Mouse (Mus musculus) MEL (cell line): ENCODE data around the gene Cdkn2aipnl. TPM values are rescaled to one million over a fixed set of nuclear protein-coding genes. Genes with fewer than 3 reads are reported as not detected.

Experiments
- DNase-seq: peaks from one replicate; pipeline ENCODE4 v3.0.0; 2011; ENCODE audit warnings: low read depth, low spot score
- H3K27ac ChIP-seq: 2 replicates; pipeline ENCODE4 v1.5.1; 2012; ENCODE audit warnings: low read depth, mild to moderate bottlenecking, control low read depth, low read length, moderate library complexity; ENCODE audit not compliant: control insufficient read depth
- H3K27me3 ChIP-seq, 2 experiments: fragments of 150-350 bp in 1 of 2; sonication (generic) in 1 of 2; 2 replicates each; pipeline ENCODE4 v1.6.1; 2012; ENCODE audit warnings: low read length in 2 of 2, mild to moderate bottlenecking in 2 of 2, improper control_type of control experiment in 1 of 2, moderate library complexity in 1 of 2; ENCODE audit not compliant: insufficient read depth in 2 of 2, control insufficient read depth in 1 of 2
- H3K36me3 ChIP-seq, 2 experiments: 2 replicates each; pipeline ENCODE4 v1.6.1; 2012 to 2014; ENCODE audit warnings: low read length in 2 of 2, improper control_type of control experiment in 1 of 2, inconsistent platforms in 1 of 2, mild to moderate bottlenecking in 1 of 2; ENCODE audit not compliant: insufficient read depth in 2 of 2, control insufficient read depth in 1 of 2
- H3K4me1 ChIP-seq, 2 experiments: fragments of 150-350 bp in 1 of 2; sonication (generic) in 1 of 2; 2 replicates each; pipeline ENCODE4 v1.6.1; 2012; ENCODE audit warnings: low read length in 2 of 2, improper control_type of control experiment in 1 of 2, mild to moderate bottlenecking in 1 of 2; ENCODE audit not compliant: insufficient read depth in 2 of 2, control insufficient read depth in 1 of 2
- H3K4me3 ChIP-seq, 2 experiments: fragments of 150-350 bp in 1 of 2; sonication (generic) in 1 of 2; 2 replicates each; pipeline ENCODE4 v1.5.1; 2012; ENCODE audit warnings: low read depth in 2 of 2, low read length in 2 of 2, mild to moderate bottlenecking in 2 of 2, moderate library complexity in 2 of 2, control low read depth in 1 of 2, improper control_type of control experiment in 1 of 2; ENCODE audit not compliant: control insufficient read depth in 1 of 2, insufficient read depth in 1 of 2
- H3K79me2 ChIP-seq: 2 replicates; pipeline ENCODE4 v1.6.1; 2012; ENCODE audit warnings: mild to moderate bottlenecking, low read length, moderate library complexity; ENCODE audit not compliant: control insufficient read depth, poor library complexity, insufficient read depth
- H3K9ac ChIP-seq: 2 replicates; pipeline ENCODE4 v1.6.1; 2012; ENCODE audit warnings: low read depth, mild to moderate bottlenecking, control low read depth, low read length, moderate library complexity; ENCODE audit not compliant: control insufficient read depth, poor library complexity, severe bottlenecking
- H3K9me3 ChIP-seq: fragments of 150-350 bp; sonication (generic); replicated peaks from 2 replicates; pipeline ENCODE4 v1.6.1; 2012; ENCODE audit warnings: mild to moderate bottlenecking, low read length, improper control_type of control experiment, moderate library complexity; ENCODE audit not compliant: insufficient read depth
- BHLHE40 ChIP-seq: IDR thresholded peaks from 2 replicates; pipeline ENCODE4 v1.6.1; 2012; ENCODE audit warnings: low read depth, mild to moderate bottlenecking, inconsistent platforms, low read length, improper control_type of control experiment, borderline replicate concordance
- CHD1 ChIP-seq: IDR thresholded peaks from 2 replicates; pipeline ENCODE4 v1.6.1; 2012; ENCODE audit warnings: low read depth, mild to moderate bottlenecking, inconsistent platforms, low read length, improper control_type of control experiment
- CTCF ChIP-seq, 3 experiments: IDR thresholded peaks in 2 of 3; conservative IDR thresholded peaks in 1 of 3; 2 replicates each; pipeline ENCODE4 v1.5.1; 2011 to 2012; ENCODE audit warnings: low read length in 3 of 3, low read depth in 2 of 3, mild to moderate bottlenecking in 2 of 3, improper control_type of control experiment in 1 of 3, inconsistent platforms in 1 of 3, mixed read lengths in 1 of 3, moderate library complexity in 1 of 3; ENCODE audit not compliant: control insufficient read depth in 1 of 3, insufficient read depth in 1 of 3, poor library complexity in 1 of 3, severe bottlenecking in 1 of 3
- E2F4 ChIP-seq: IDR thresholded peaks from 2 replicates; pipeline ENCODE4 v1.6.1; 2011; ENCODE audit warnings: low read depth, low read length, improper control_type of control experiment, borderline replicate concordance
- ELF1 ChIP-seq: IDR thresholded peaks from 2 replicates; pipeline ENCODE4 v1.6.1; 2014; ENCODE audit warnings: low read depth, mild to moderate bottlenecking, inconsistent platforms, low read length, improper control_type of control experiment, moderate library complexity
- EP300 ChIP-seq, 2 experiments: IDR thresholded peaks; 2 replicates each; pipeline ENCODE4 v1.6.1; 2011; ENCODE audit warnings: improper control_type of control experiment in 2 of 2, low read length in 2 of 2, low read depth in 1 of 2, mild to moderate bottlenecking in 1 of 2
- ETS1 ChIP-seq: IDR thresholded peaks from 2 replicates; pipeline ENCODE4 v1.6.1; 2012; ENCODE audit warnings: low read depth, mild to moderate bottlenecking, inconsistent platforms, low read length, improper control_type of control experiment, moderate library complexity
- GABPA ChIP-seq: IDR thresholded peaks from 2 replicates; pipeline ENCODE4 v1.6.1; 2012; ENCODE audit warnings: low read depth, mild to moderate bottlenecking, inconsistent platforms, low read length, improper control_type of control experiment, moderate library complexity
- HCFC1 ChIP-seq: IDR thresholded peaks from 2 replicates; pipeline ENCODE4 v1.6.1; 2012; ENCODE audit warnings: low read depth, mild to moderate bottlenecking, inconsistent platforms, low read length, improper control_type of control experiment, moderate library complexity
- MAX ChIP-seq: IDR thresholded peaks from 2 replicates; pipeline ENCODE4 v1.6.1; 2011; ENCODE audit warnings: low read length, improper control_type of control experiment
- MAZ ChIP-seq: IDR thresholded peaks from 2 replicates; pipeline ENCODE4 v1.6.1; 2012; ENCODE audit warnings: low read depth, mild to moderate bottlenecking, inconsistent platforms, low read length, improper control_type of control experiment
- MEF2A ChIP-seq: IDR thresholded peaks from 2 replicates; pipeline ENCODE4 v1.6.1; 2014; ENCODE audit warnings: low read depth, mild to moderate bottlenecking, inconsistent platforms, low read length, improper control_type of control experiment; ENCODE audit not compliant: poor library complexity, insufficient replicate concordance, severe bottlenecking; ENCODE audit errors: extremely low read depth
- MYB ChIP-seq: IDR thresholded peaks from 2 replicates; pipeline ENCODE4 v1.6.1; 2011; ENCODE audit warnings: mild to moderate bottlenecking, low read depth, low read length, improper control_type of control experiment
- MYC ChIP-seq: IDR thresholded peaks from 2 replicates; pipeline ENCODE4 v1.6.1; 2011; ENCODE audit warnings: low read depth, mild to moderate bottlenecking, low read length, improper control_type of control experiment, moderate library complexity
- NRF1 ChIP-seq: IDR thresholded peaks from 2 replicates; pipeline ENCODE4 v1.6.1; 2014; ENCODE audit warnings: low read depth, mild to moderate bottlenecking, inconsistent platforms, low read length, improper control_type of control experiment, moderate library complexity; ENCODE audit not compliant: poor library complexity, insufficient read depth, severe bottlenecking
- POLR2A ChIP-seq, 2 experiments: IDR thresholded peaks; 2 replicates each; pipeline ENCODE4 v1.6.1; 2011 to 2012; ENCODE audit warnings: low read length in 2 of 2, mild to moderate bottlenecking in 2 of 2, control low read depth in 1 of 2, improper control_type of control experiment in 1 of 2, low read depth in 1 of 2, moderate library complexity in 1 of 2; ENCODE audit not compliant: control insufficient read depth in 1 of 2, insufficient read depth in 1 of 2, poor library complexity in 1 of 2
- POLR2AphosphoS2 ChIP-seq: IDR thresholded peaks from 2 replicates; pipeline ENCODE4 v1.6.1; 2011; ENCODE audit warnings: low read length, improper control_type of control experiment
- POLR2AphosphoS5 ChIP-seq: IDR thresholded peaks from 2 replicates; pipeline ENCODE4 v1.6.1; 2012; ENCODE audit warnings: low read depth, borderline replicate concordance, mild to moderate bottlenecking, inconsistent platforms, low read length, moderate library complexity, mixed read lengths
- RCOR1 ChIP-seq: IDR thresholded peaks from 2 replicates; pipeline ENCODE4 v1.6.1; 2012; ENCODE audit warnings: low read depth, mild to moderate bottlenecking, inconsistent platforms, low read length, improper control_type of control experiment
- SIN3A ChIP-seq: IDR thresholded peaks from 2 replicates; pipeline ENCODE4 v1.6.1; 2012; ENCODE audit warnings: low read length, improper control_type of control experiment, inconsistent platforms
- SMC3 ChIP-seq: IDR thresholded peaks from 2 replicates; pipeline ENCODE4 v1.6.1; 2011; ENCODE audit warnings: low read depth, low read length, improper control_type of control experiment
- TAL1 ChIP-seq: IDR thresholded peaks from 2 replicates; pipeline ENCODE4 v1.6.1; 2012; ENCODE audit warnings: mild to moderate bottlenecking, inconsistent platforms, low read length, moderate library complexity, mixed read lengths
- TBP ChIP-seq: IDR thresholded peaks from 2 replicates; pipeline ENCODE4 v1.8.0; 2011; ENCODE audit warnings: low read depth, low read length, improper control_type of control experiment
- TCF12 ChIP-seq: IDR thresholded peaks from 2 replicates; pipeline ENCODE4 v1.6.1; 2014; ENCODE audit warnings: low read depth, mild to moderate bottlenecking, inconsistent platforms, low read length, improper control_type of control experiment, moderate library complexity
- UBTF ChIP-seq: IDR thresholded peaks from 2 replicates; pipeline ENCODE4 v1.6.1; 2012; ENCODE audit warnings: low read depth, mild to moderate bottlenecking, inconsistent platforms, low read length, improper control_type of control experiment, moderate library complexity, borderline replicate concordance; ENCODE audit not compliant: insufficient read depth
- ZC3H11A ChIP-seq: IDR thresholded peaks from 2 replicates; pipeline ENCODE4 v1.6.1; 2012; ENCODE audit warnings: low read depth, mild to moderate bottlenecking, inconsistent platforms, low read length, improper control_type of control experiment
- ZKSCAN1 ChIP-seq: IDR thresholded peaks from 2 replicates; pipeline ENCODE4 v1.6.1; 2012; ENCODE audit warnings: low read depth, mild to moderate bottlenecking, inconsistent platforms, low read length, improper control_type of control experiment, moderate library complexity
- polyA plus RNA-seq, 2 experiments: library from polyadenylated mRNA; stranded (reverse) in 1 of 2; unstranded in 1 of 2; fragments of >175 nt in 1 of 2; fragments of >200 nt in 1 of 2; gene quantifications; 2 replicates each; pipeline versions ENCODE4 v1.2.1 to v1.2.4; 2012; ENCODE audit warnings: low replicate concordance in 2 of 2, low read depth in 1 of 2; ENCODE audit not compliant: insufficient read length in 2 of 2, insufficient read depth in 1 of 2, missing spikeins in 1 of 2
- total RNA-seq: library from RNA; depleted of rRNA; stranded (reverse); fragments of 300-350 nt; gene quantifications from 2 replicates; pipeline ENCODE4 v1.2.3, GENCODE M21; 2012

Cdkn2aipnl gene
- total and polyA plus RNA-seq, 3 experiments: 74.5 to 111 TPM; not detected in 1

- Histone ChIP-seq H3K4me3 (peak overlapping the region; percentile 84 to 93), H3K4me1 (peaks cover 0 to 10% of the 10 kb centered on the region in 2 experiments; a peak in 3 of 4 replicates), H3K36me3 (peaks cover 5 to 25% of the 10 kb centered on the region in 2 experiments), H3K27ac (peak overlapping the region; percentile 37), H3K79me2 (peaks cover 24% of the 10 kb centered on the region), H3K27me3 (no peaks in the 10 kb centered on the region), H3K9me3 (no peaks in the 10 kb centered on the region), H3K9ac (peak overlapping the region; percentile 84)
- no peak for DNase-seq
- TF ChIP-seq SMC3: no peak
- TF ChIP-seq MYC: no peak
- TF ChIP-seq UBTF: no peak
- TF ChIP-seq MYB: no peak
- no peak for TF ChIP-seq TBP
- TF ChIP-seq TCF12: no peak
- no peak for TF ChIP-seq POLR2AphosphoS5
- no peak for TF ChIP-seq BHLHE40
- TF ChIP-seq ELF1: no peak
- no peak for TF ChIP-seq GABPA
- TF ChIP-seq MAZ: no peak; the same call in 1 of the 2 replicates
- TF ChIP-seq ZC3H11A: no peak
- no peak for TF ChIP-seq TAL1
- TF ChIP-seq POLR2AphosphoS2: no peak
- TF ChIP-seq NRF1: no peak
- TF ChIP-seq POLR2A (IDR thresholded peaks at IDR 0.05; ENCODE audit: control insufficient read depth in 1 of 2, insufficient read depth in 1 of 2, low read depth in 1 of 2, low read length in 2 of 2, poor library complexity in 1 of 2): no peak
- no peak for TF ChIP-seq RCOR1
- TF ChIP-seq SIN3A: no peak
- TF ChIP-seq CTCF (IDR thresholded peaks at IDR 0.05 in 2 of 3, conservative IDR thresholded peaks at IDR 0.05 in 1 of 3; ENCODE audit: control insufficient read depth in 1 of 3, insufficient read depth in 1 of 3, low read depth in 2 of 3, low read length in 3 of 3, poor library complexity in 1 of 3, severe bottlenecking in 1 of 3): no peak
- TF ChIP-seq, all 39 proteins: peak for 0
These were observed 32.3 kb downstream of the Cdkn2aipnl start for GRCm38 (mm10) chr11:51999611-52000289.

- Histone ChIP-seq H3K4me1 (peaks cover 2 to 10% of the 10 kb centered on the region in 2 experiments; a peak in 3 of 4 replicates), H3K27me3 (no peaks in the 10 kb centered on the region), H3K4me3 (peak within 1 kb of the TSS; percentile 84 to 93), H3K79me2 (peaks cover 24% of the 10 kb centered on the region), H3K27ac (peak within 1 kb of the TSS; percentile 37), H3K9me3 (no peaks in the 10 kb centered on the region), H3K36me3 (peaks cover 3 to 29% of the 10 kb centered on the region in 2 experiments), H3K9ac (peak within 1 kb of the TSS; percentile 84)
- DNase-seq: peak; percentile 100
- TF ChIP-seq ZKSCAN1 (no peak; the same call in 1 of the 2 replicates), RCOR1 (peak; percentile 50), ZC3H11A (no peak), ETS1 (peak; percentile 90), POLR2AphosphoS5 (no peak), EP300 (IDR thresholded peaks at IDR 0.05; ENCODE audit: low read depth in 1 of 2, low read length in 2 of 2) (no peak; a peak in 1 of 4 replicates), POLR2AphosphoS2 (peak; percentile 20; the same call in 1 of the 2 replicates), MAX (peak; percentile 100), CHD1 (peak; percentile 99), SIN3A (peak; percentile 99), ELF1 (peak; percentile 64), HCFC1 (peak; percentile 78), BHLHE40 (peak; percentile 95), POLR2A (IDR thresholded peaks at IDR 0.05; ENCODE audit: control insufficient read depth in 1 of 2, insufficient read depth in 1 of 2, low read depth in 1 of 2, low read length in 2 of 2, poor library complexity in 1 of 2) (peak; percentile 70 to 76), MYB (no peak), E2F4 (no peak), MEF2A (no peak)
These were observed 33.0 kb downstream of the Cdkn2aipnl start, which contains the start of gene Ube2b for GRCm38 (mm10) chr11:52000290-52000962. Gene Ube2b (minus strand): TSS chr11:52000762.
